9 mouse cellular contexts compared by ENCODE assay signal in the genomic region with DNA sequence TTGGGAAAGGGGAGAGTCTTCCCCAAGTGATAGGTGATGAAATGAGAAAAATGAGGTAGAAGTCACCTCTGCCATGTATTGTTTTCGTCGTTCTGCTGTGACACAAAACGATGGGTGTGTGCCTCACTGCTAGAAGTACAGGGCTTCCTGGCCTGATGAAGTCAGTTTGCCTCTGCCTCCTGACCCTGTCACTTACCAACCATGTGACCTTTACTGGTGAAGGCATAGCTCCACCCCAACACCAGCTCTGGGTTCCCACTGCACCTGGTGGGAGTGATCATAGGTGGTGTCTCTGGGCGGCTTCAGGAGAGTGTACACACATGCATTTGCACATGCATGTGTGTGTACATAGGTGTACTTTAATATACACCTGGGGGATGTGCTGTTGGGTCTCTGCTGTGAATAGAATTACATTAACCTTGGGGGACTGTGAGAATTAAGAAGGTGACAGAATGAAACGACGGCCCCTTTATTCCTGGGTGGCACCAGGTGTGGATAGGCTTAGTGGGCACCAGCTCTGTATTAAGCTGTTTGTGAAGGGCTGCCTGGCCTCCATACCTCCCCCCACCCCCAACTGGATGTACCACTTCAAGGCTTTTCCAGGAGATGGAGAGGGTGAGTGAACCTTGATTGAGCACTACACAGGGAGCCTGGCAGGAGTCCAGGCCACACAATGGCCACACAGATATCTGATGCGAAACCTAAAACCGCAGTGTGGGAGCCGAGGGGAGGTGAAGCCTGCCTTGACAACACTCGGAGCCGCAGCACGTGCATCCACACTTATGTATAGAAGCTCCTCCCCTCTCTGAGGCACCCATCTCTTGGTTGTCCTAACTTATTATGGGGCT.
DNase-seq lines count a peak whose midpoint lies in the region; ATAC-seq and TF ChIP-seq lines count a peak whose summit lies in the region.
"Had no signal": no experiment of that assay in that cellular context is flagged by ENCODE, and none has a peak within 500 bp of the region (broad histone marks: within the 10 kb centered on the region; RNA-seq: fewer than 3 reads in every experiment).

No protein-coding gene starts in this region.

- no peak overlapping the region for H3K4me2 ChIP-seq in hindbrain, embryonic 12.5 days (replicated peaks)
- H3K4me2 ChIP-seq in hindbrain, embryonic 14.5 days (replicated peaks), result no peak overlapping the region
- H3K4me2 ChIP-seq in limb, embryonic 13.5 days (replicated peaks), result no peak overlapping the region
- H3K4me2 ChIP-seq in stomach, postnatal 0 days (replicated peaks; ENCODE audit: low read depth), result no peak overlapping the region
- H3K4me2 ChIP-seq: limb, embryonic 15.5 days had no signal

- no peak for TF ChIP-seq EP300 in stomach, postnatal 0 days (optimal IDR thresholded peaks at IDR 0.05)

- H3K27me3 ChIP-seq in hindbrain, embryonic 12.5 days, result no peaks in the 10 kb centered on the region
- no peaks in the 10 kb centered on the region for H3K27me3 ChIP-seq in hindbrain, embryonic 14.5 days (ENCODE audit: control insufficient read depth, insufficient read depth, low read length)
- H3K27me3 ChIP-seq in limb, embryonic 13.5 days, result no peaks in the 10 kb centered on the region
- H3K27me3 ChIP-seq in stomach, postnatal 0 days (ENCODE audit: control insufficient read depth, insufficient read depth, low read length), result no peaks in the 10 kb centered on the region
- H3K27me3 ChIP-seq: limb, embryonic 15.5 days had no signal

- H3K27ac ChIP-seq in hindbrain, embryonic 12.5 days, result no peak overlapping the region
- no peak overlapping the region for H3K27ac ChIP-seq in hindbrain, embryonic 14.5 days
- H3K27ac ChIP-seq in limb, embryonic 13.5 days, result no peak overlapping the region
- H3K27ac ChIP-seq in stomach, postnatal 0 days (replicated peaks), result no peak overlapping the region
- H3K27ac ChIP-seq: limb, embryonic 15.5 days had no signal

- DNase-seq in hindbrain, embryonic 14.5 days (ENCODE audit: low spot score), result no peak
- DNase-seq in ovary, postnatal 36 days (ENCODE audit: low spot score), result peak; percentile 42
- DNase-seq in ovary, postnatal 14 days (ENCODE audit: low spot score), result no peak
- DNase-seq in stomach, postnatal 0 days (ENCODE audit: low spot score), result peak; percentile 42
- no peak for DNase-seq in left cerebral cortex, adult 11 months (ENCODE audit: low spot score)
- DNase-seq: cerebellum, postnatal 36 days had no signal

- H3K4me3 ChIP-seq in hindbrain, embryonic 12.5 days, result no peak overlapping the region
- no peak overlapping the region for H3K4me3 ChIP-seq in hindbrain, embryonic 14.5 days (replicated peaks; ENCODE audit: low read length)
- no peak overlapping the region for H3K4me3 ChIP-seq in limb, embryonic 13.5 days
- no peak overlapping the region for H3K4me3 ChIP-seq in stomach, postnatal 0 days (ENCODE audit: low read depth, low read length)
- H3K4me3 ChIP-seq: limb, embryonic 15.5 days had no signal

- no peaks in the 10 kb centered on the region; the same call in 1 of the 2 replicates for H3K9me3 ChIP-seq in hindbrain, embryonic 12.5 days (replicated peaks)
- H3K9me3 ChIP-seq in hindbrain, embryonic 14.5 days (ENCODE audit: control insufficient read depth, low read length), result no peaks in the 10 kb centered on the region
- no peaks in the 10 kb centered on the region for H3K9me3 ChIP-seq in limb, embryonic 13.5 days
- no peaks in the 10 kb centered on the region for H3K9me3 ChIP-seq in stomach, postnatal 0 days (ENCODE audit: control insufficient read depth, low read length)
- H3K9me3 ChIP-seq: limb, embryonic 15.5 days had no signal

- peaks cover 6% of the 10 kb centered on the region for H3K4me1 ChIP-seq in hindbrain, embryonic 12.5 days
- H3K4me1 ChIP-seq in hindbrain, embryonic 14.5 days (replicated peaks; ENCODE audit: control insufficient read depth, insufficient read depth, low read length), result no peaks in the 10 kb centered on the region
- peaks cover 3% of the 10 kb centered on the region; the same call in 1 of the 2 replicates for H3K4me1 ChIP-seq in limb, embryonic 13.5 days
- H3K4me1 ChIP-seq in stomach, postnatal 0 days (replicated peaks; ENCODE audit: control insufficient read depth, insufficient read depth), result no peaks in the 10 kb centered on the region

- ATAC-seq in hindbrain, embryonic 12.5 days (ENCODE audit: low FRiP score), result 0 out of 2 replicates have a peak, but pooled peaks have one; percentile 46
- ATAC-seq in hindbrain, embryonic 14.5 days (ENCODE audit: low FRiP score), result no peak
- ATAC-seq in limb, embryonic 13.5 days (ENCODE audit: low FRiP score, low read depth), result peak; percentile 44; the same call in 1 of the 2 replicates
- ATAC-seq in stomach, postnatal 0 days (ENCODE audit: low FRiP score, low TSS enrichment), result 0 out of 2 replicates have a peak, but pooled peaks have one; percentile 15

- no peaks in the 10 kb centered on the region for H3K36me3 ChIP-seq in hindbrain, embryonic 12.5 days
- H3K36me3 ChIP-seq in hindbrain, embryonic 14.5 days (replicated peaks; ENCODE audit: control insufficient read depth, insufficient read depth), result no peaks in the 10 kb centered on the region
- H3K36me3 ChIP-seq in limb, embryonic 13.5 days, result no peaks in the 10 kb centered on the region
- no peaks in the 10 kb centered on the region for H3K36me3 ChIP-seq in stomach, postnatal 0 days (ENCODE audit: control insufficient read depth, insufficient read depth, low read length)
- H3K36me3 ChIP-seq: limb, embryonic 15.5 days had no signal

- no peak for TF ChIP-seq CTCF in stomach, postnatal 0 days (IDR thresholded peaks at IDR 0.05; ENCODE audit: low read depth)

- H3K9ac ChIP-seq in hindbrain, embryonic 12.5 days, result no peak overlapping the region
- no peak overlapping the region for H3K9ac ChIP-seq in hindbrain, embryonic 14.5 days
- no peak overlapping the region for H3K9ac ChIP-seq in limb, embryonic 13.5 days
- no peak overlapping the region for H3K9ac ChIP-seq in stomach, postnatal 0 days (ENCODE audit: low read length)
- H3K9ac ChIP-seq: limb, embryonic 15.5 days had no signal

- WGBS in hindbrain, embryonic 12.5 days, result 47% methylated on average over 12 of the region's 12 CpGs
- 49% methylated on average over 12 of the region's 12 CpGs for WGBS in hindbrain, embryonic 14.5 days
- 59% methylated on average over 12 of the region's 12 CpGs for WGBS in limb, embryonic 13.5 days
- WGBS in stomach, postnatal 0 days, result 51% methylated on average over 12 of the region's 12 CpGs

Comparison
In these comparisons a context has a peak if more than half of its experiments do, and no peak if none do; other contexts are left out.
1. DNase-seq: peak in ovary, postnatal 36 days (single experiment) and stomach, postnatal 0 days (single experiment); none in hindbrain, embryonic 14.5 days (single experiment), ovary, postnatal 14 days (single experiment) and left cerebral cortex, adult 11 months (single experiment).